Mouse (Mus musculus): ENCODE measurements around the gene Tomm20. TPM values are rescaled to one million over a fixed set of nuclear protein-coding genes. Genes with fewer than 3 reads are reported as not detected.
"Not testable (repeated sequence)": the region's sequence is repeated elsewhere in the genome, so short reads cannot be mapped to it uniquely, and the experiment has no call there.

The Tomm20 gene
- polyA plus RNA-seq, 1 experiment, result 417 TPM

DNA sequence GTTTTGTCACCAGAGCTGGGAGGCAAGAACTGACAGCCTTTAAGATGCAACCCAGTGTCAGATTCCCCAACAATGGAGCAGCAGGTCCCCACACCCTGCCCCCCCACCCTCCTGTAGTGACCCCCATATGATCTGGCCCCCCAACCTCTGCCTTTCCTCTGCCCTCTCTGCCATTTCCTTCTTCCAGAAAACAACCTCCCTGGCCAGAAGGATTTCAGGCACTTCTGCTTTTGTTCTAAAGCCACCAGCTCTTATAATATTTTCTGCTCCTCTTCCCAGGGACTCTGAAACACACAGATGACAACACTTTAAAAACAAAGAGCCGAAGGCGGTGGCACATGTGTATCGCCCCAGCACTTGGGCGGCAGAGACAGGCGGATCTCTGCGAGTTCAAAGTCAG lies 25.3 kb downstream of the Tomm20 start:
- 46% methylated on average over 6 of the region's 6 CpGs for WGBS
- H3K4me1 ChIP-seq (ENCODE audit: control insufficient read depth, insufficient read depth, insufficient read length), result no peaks in the 10 kb centered on the region

DNA sequence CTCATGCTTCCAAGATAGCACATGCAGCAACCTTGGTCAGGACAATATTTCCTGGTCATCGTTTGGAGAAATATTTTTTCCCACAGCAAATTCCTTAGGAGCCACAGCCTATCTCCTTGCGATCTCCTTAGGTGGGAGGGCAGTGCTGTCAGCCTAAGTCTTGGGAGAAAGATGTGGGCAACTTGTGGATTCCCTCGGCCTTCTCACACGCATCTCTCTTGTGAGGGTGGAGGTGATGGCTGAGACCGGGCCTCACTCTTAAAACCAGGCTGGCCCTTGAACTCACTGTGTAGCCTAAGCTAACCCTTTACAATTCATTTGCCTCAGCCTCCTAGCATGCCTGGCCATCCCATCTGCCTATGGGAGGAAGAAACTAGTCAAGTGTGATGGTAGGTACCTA lies 25.9 kb downstream of the Tomm20 start:
- Histone ChIP-seq H3K4me1 (ENCODE audit: control insufficient read depth, insufficient read depth, insufficient read length) (no peaks in the 10 kb centered on the region), H3K27ac (ENCODE audit: insufficient read depth, low read length) (no peak overlapping the region), H3K36me3 (ENCODE audit: control insufficient read depth, insufficient read depth, low read length) (no peaks in the 10 kb centered on the region), H3K27me3 (ENCODE audit: control insufficient read depth, insufficient read depth, low read length) (no peaks in the 10 kb centered on the region), H3K4me3 (ENCODE audit: extremely low read depth, insufficient read depth, insufficient read length) (no peak overlapping the region)
- no peak for TF ChIP-seq POLR2A (IDR thresholded peaks at IDR 0.05; ENCODE audit: low read depth, low read length)
- 91% methylated on average over 5 of the region's 5 CpGs for WGBS
- no peak for DNase-seq (ENCODE audit: low read depth in 1 of 2, low spot score in 2 of 2)

More for the DNA sequence above, 25.3 kb downstream of the Tomm20 start:
- Histone ChIP-seq H3K4me3 (ENCODE audit: extremely low read depth, insufficient read depth, insufficient read length) (no peak overlapping the region), H3K27me3 (ENCODE audit: control insufficient read depth, insufficient read depth, low read length) (no peaks in the 10 kb centered on the region), H3K27ac (ENCODE audit: insufficient read depth, low read length) (0 out of 2 replicates have a peak overlapping the region, but pooled peaks have one; percentile 4), H3K36me3 (ENCODE audit: control insufficient read depth, insufficient read depth, low read length) (no peaks in the 10 kb centered on the region)
- TF ChIP-seq POLR2A (IDR thresholded peaks at IDR 0.05; ENCODE audit: low read depth, low read length) (no peak), CTCF (IDR thresholded peaks at IDR 0.05; ENCODE audit: extremely low read depth, insufficient read depth, insufficient read length, insufficient replicate concordance) (no peak)
- DNase-seq (ENCODE audit: low read depth in 1 of 2, low spot score in 2 of 2), result no peak

GRCm38 (mm10) chr8:126919255-126919654 lies 26.4 kb downstream of the Tomm20 start:
- H3K27me3 ChIP-seq (ENCODE audit: control insufficient read depth, insufficient read depth, low read length), result no peaks in the 10 kb centered on the region
- H3K4me3 ChIP-seq (ENCODE audit: extremely low read depth, insufficient read depth, insufficient read length), result no peak overlapping the region
- DNase-seq (ENCODE audit: low read depth in 1 of 2, low spot score in 2 of 2), result no peak
- 93% methylated on average over 2 of the region's 2 CpGs for WGBS
- TF ChIP-seq CTCF (IDR thresholded peaks at IDR 0.05; ENCODE audit: extremely low read depth, insufficient read depth, insufficient read length, insufficient replicate concordance) (no peak), POLR2A (IDR thresholded peaks at IDR 0.05; ENCODE audit: low read depth, low read length) (no peak)
- H3K27ac ChIP-seq (ENCODE audit: insufficient read depth, low read length), result no peak overlapping the region
- no peaks in the 10 kb centered on the region for H3K36me3 ChIP-seq (ENCODE audit: control insufficient read depth, insufficient read depth, low read length)
- no peaks in the 10 kb centered on the region for H3K4me1 ChIP-seq (ENCODE audit: control insufficient read depth, insufficient read depth, insufficient read length)

- Histone ChIP-seq H3K4me3 (ENCODE audit: extremely low read depth, insufficient read depth, insufficient read length) (no peak overlapping the region), H3K27ac (ENCODE audit: insufficient read depth, low read length) (no peak overlapping the region)
These were observed 27.3 kb downstream of the Tomm20 start for GRCm38 (mm10) chr8:126918356-126918755.

DNA sequence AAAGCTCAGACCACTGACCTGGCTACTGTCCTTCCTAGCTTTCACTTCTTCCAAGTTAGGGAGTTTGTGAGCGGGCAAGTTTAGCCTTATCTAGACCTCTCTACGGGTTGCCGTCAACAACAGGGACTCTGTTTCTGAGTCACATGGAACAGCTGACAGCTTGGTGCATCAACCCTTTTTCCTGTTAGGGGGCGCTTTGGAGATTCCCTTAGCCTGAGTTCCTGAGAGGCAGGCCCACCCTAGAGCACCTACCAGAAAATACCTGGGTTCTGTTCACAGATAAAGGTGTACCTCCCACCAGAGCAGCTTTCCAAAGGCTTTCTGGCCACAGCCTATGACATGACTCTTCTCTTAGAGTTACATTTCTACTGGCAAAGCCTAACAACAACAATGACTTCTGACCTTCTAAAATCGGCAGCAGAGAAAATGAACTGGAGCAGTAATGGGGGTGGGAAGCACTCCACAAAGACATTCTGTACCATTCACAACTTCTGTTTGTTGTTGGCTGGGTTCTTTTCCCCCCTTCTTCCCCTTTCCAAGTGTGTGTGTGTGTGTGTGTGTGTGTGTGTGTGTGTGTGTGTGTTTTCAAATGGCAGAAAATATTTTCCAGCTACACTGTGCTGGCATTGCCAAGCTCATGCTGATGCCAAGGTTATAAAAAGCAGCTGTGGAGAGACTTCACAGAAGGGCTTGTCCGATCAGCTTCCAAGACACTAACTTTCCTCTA lies 28.3 kb downstream of the Tomm20 start:
- no peaks in the 10 kb centered on the region for H3K4me1 ChIP-seq (ENCODE audit: control insufficient read depth, insufficient read depth, insufficient read length)
- no peaks in the 10 kb centered on the region for H3K27me3 ChIP-seq (ENCODE audit: control insufficient read depth, insufficient read depth, low read length)
- DNase-seq (ENCODE audit: low read depth in 1 of 2, low spot score in 2 of 2), result no peak
- TF ChIP-seq POLR2A (IDR thresholded peaks at IDR 0.05; ENCODE audit: low read depth, low read length) (no peak), CTCF (IDR thresholded peaks at IDR 0.05; ENCODE audit: extremely low read depth, insufficient read depth, insufficient read length, insufficient replicate concordance) (no peak)
- no peaks in the 10 kb centered on the region for H3K36me3 ChIP-seq (ENCODE audit: control insufficient read depth, insufficient read depth, low read length)
- H3K4me3 ChIP-seq (ENCODE audit: extremely low read depth, insufficient read depth, insufficient read length), result no peak overlapping the region
- H3K27ac ChIP-seq (ENCODE audit: insufficient read depth, low read length), result no peak overlapping the region
- 67% methylated on average over 6 of the region's 6 CpGs for WGBS

More at GRCm38 (mm10) chr8:126918356-126918755, 27.3 kb downstream of the Tomm20 start:
- H3K27me3 ChIP-seq (ENCODE audit: control insufficient read depth, insufficient read depth, low read length), result no peaks in the 10 kb centered on the region
- no peaks in the 10 kb centered on the region for H3K4me1 ChIP-seq (ENCODE audit: control insufficient read depth, insufficient read depth, insufficient read length)
- DNase-seq (ENCODE audit: low read depth in 1 of 2, low spot score in 2 of 2), result no peak
- 92% methylated on average over 1 of the region's 1 CpGs for WGBS
- no peaks in the 10 kb centered on the region for H3K36me3 ChIP-seq (ENCODE audit: control insufficient read depth, insufficient read depth, low read length)
- TF ChIP-seq CTCF (IDR thresholded peaks at IDR 0.05; ENCODE audit: extremely low read depth, insufficient read depth, insufficient read length, insufficient replicate concordance) (no peak), POLR2A (IDR thresholded peaks at IDR 0.05; ENCODE audit: low read depth, low read length) (no peak)

DNA sequence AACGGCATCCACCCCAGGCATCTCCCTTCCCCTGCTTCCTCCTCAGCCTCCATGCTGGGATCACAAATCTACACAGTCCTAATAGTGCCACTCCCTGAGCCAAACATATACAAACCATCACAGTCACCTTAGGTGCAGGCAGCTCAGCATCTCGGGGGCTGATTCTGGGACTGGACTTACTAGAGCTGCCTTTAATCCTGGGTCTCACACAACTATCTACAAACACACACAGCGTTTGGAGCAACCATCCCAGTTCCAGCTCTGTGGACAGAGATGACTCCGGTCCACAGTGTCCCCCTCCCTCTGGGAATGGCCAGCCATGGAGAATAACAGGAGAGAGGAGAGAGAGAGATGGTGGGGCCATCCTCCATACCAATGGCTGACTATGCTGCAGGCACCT lies 29.0 kb downstream of the Tomm20 start:
- 91% methylated on average over 4 of the region's 4 CpGs for WGBS
- no peak overlapping the region for H3K27ac ChIP-seq (ENCODE audit: insufficient read depth, low read length)
- DNase-seq (ENCODE audit: low read depth in 1 of 2, low spot score in 2 of 2), result no peak
- TF ChIP-seq POLR2A (IDR thresholded peaks at IDR 0.05; ENCODE audit: low read depth, low read length) (no peak), CTCF (IDR thresholded peaks at IDR 0.05; ENCODE audit: extremely low read depth, insufficient read depth, insufficient read length, insufficient replicate concordance) (no peak)
- no peaks in the 10 kb centered on the region for H3K4me1 ChIP-seq (ENCODE audit: control insufficient read depth, insufficient read depth, insufficient read length)
- H3K27me3 ChIP-seq (ENCODE audit: control insufficient read depth, insufficient read depth, low read length), result no peaks in the 10 kb centered on the region
- no peaks in the 10 kb centered on the region for H3K36me3 ChIP-seq (ENCODE audit: control insufficient read depth, insufficient read depth, low read length)
- H3K4me3 ChIP-seq (ENCODE audit: extremely low read depth, insufficient read depth, insufficient read length), result no peak overlapping the region

GRCm38 (mm10) chr8:126914609-126915375 lies 30.9 kb downstream of the Tomm20 start:
- Histone ChIP-seq H3K36me3 (ENCODE audit: control insufficient read depth, insufficient read depth, low read length) (no peaks in the 10 kb centered on the region), H3K27me3 (ENCODE audit: control insufficient read depth, insufficient read depth, low read length) (no peaks in the 10 kb centered on the region), H3K4me1 (ENCODE audit: control insufficient read depth, insufficient read depth, insufficient read length) (no peaks in the 10 kb centered on the region), H3K4me3 (ENCODE audit: extremely low read depth, insufficient read depth, insufficient read length) (no peak overlapping the region), H3K27ac (ENCODE audit: insufficient read depth, low read length) (no peak overlapping the region)
- TF ChIP-seq POLR2A (IDR thresholded peaks at IDR 0.05; ENCODE audit: low read depth, low read length), result no peak
- TF ChIP-seq CTCF (IDR thresholded peaks at IDR 0.05; ENCODE audit: extremely low read depth, insufficient read depth, insufficient read length, insufficient replicate concordance), result no peak
- no peak for DNase-seq (ENCODE audit: low read depth in 1 of 2, low spot score in 2 of 2)
- 66% methylated on average over 10 of the region's 10 CpGs for WGBS

DNA sequence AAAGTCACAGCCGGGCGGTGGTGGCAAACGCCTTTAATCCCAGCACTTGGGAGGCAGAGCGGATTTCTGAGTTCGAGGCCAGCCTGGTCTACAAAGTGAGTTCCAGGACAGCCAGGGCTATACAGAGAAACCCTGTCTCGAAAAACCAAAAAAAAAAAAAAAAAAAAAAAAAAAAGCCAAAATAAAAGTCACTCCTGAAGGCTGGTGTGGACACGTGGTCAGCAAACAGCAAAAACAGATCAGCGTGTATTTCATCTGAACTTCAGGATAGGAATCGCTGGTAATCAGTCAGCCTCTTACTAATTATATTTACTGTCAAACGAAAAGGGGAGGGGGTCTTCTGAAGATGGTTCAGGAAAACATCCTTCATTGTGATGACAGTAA lies 31.5 kb downstream of the Tomm20 start:
- WGBS, result 78% methylated on average over 10 of the region's 10 CpGs
- not testable (repeated sequence) for DNase-seq (ENCODE audit: low read depth in 1 of 2, low spot score in 2 of 2); H3K4me3 ChIP-seq (ENCODE audit: extremely low read depth, insufficient read depth, insufficient read length); H3K36me3 ChIP-seq (ENCODE audit: control insufficient read depth, insufficient read depth, low read length); H3K27me3 ChIP-seq (ENCODE audit: control insufficient read depth, insufficient read depth, low read length); H3K4me1 ChIP-seq (ENCODE audit: control insufficient read depth, insufficient read depth, insufficient read length); H3K27ac ChIP-seq (ENCODE audit: insufficient read depth, low read length)

Data from spleen, adult 2 months (tissue).